Mouse (Mus musculus): Measurements from ENCODE around the gene Sort1. TPM values are rescaled to one million over a fixed set of nuclear protein-coding genes. Genes with fewer than 3 reads are reported as not detected.

The Sort1 gene
- polyA plus RNA-seq (2017; shearing (Covaris generic)) = 0.10 TPM

GRCm38 (mm10) chr3:108283781-108284601 lies at the start of gene Sort1:
Sort1 (plus strand) TSS chr3:108284082.

DNA sequence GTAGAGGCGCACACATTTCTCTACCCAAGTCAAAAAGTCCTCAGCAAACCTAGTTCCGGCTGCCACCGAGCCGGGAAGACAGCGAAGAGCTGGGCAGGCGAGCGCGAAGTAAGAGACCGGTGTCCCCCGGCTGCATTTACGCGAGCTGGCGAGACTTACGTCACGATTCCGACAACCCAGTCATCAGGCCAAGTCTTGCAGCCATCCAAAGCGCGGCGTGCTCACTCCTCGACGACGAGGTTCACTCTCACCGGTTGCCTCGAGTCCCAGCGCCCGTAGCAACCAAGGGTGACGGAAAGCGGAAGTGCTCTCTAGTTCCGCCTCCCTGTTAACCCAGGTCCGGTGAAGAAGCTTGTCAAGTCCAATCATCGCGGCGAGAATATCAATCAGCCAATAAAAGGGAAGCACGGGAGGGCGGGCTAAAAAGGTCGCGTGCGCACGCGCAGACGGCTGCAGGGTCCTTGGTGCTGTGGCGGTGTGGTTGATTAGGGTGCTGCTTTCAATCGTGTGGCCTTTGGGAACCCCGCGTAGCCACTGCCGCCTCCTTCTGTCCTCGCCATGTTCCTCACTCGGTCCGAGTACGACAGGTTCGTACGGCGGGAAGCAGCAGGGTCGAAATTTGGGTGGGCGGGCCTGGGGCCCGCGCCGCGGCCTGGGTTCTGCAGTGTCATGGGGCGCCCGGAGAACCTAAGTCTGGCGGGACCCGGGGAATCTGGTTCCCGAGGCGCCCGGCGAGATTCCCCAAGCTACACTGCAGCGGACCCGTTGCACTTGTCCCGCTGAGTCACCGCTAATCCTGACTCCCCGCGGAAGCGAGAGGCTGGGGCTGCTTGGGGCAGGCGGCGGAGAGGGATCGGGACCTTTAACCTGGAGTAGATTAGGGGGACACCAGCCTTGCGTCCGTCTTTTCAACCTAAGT lies 26.9 kb upstream of the Sort1 start, which contains the start of gene Psma5:
Gene Psma5, plus strand, starts transcription at position 208 of the 919 bp plus-strand sequence.

GRCm38 (mm10) chr3:108364270-108364995 lies 80.6 kb downstream of the Sort1 start, which contains the start of gene Mybphl:
Mybphl (plus strand) TSS chr3:108364911.

DNA sequence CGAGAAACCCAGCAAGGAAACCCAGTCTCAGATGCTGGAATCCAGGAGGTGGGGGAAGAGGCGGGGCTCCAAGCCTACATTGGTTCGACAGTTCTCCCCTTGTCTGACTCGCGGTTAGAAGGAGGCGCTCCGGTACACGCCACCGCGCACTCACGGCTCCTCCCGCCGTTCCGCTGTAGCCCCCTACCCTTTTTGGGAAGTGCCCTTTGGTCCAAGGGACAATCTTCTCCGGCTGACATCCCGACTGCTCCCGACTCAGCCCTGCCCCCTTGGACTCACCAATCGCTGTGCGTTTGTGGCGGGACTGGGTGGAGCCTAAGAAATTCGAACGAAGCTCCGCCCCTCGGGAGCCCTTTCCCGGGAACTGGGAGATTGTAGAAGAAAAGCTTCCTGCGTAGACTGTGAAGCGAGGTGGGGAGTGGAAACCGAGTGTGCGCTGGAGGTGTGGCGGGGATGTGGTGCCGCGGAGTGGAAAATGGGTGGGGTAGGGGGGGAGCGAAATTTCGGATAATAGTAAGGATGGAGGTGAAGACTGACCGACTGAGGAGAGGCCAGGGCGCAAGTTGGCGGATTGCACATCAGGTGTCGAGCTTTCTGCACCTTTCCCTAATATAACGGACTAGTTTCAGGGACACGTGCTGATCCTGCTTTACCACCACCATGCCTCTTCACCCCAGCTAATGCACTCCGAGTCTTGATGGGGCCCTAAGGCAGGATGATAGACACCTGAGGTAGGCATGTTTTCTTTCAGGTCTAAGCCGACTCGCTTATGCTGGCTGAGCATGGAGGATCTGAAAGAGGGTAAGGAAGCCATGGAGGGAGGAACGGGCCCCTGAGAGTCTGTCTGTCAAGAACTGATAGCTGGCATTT lies 99.8 kb downstream of the Sort1 start, which contains the start of gene Psrc1:
Gene Psrc1, plus strand, starts transcription at position 355 of the 870 bp plus-strand sequence.

Other genes with a start within 250 kb of the Sort1 start
- 10.1 TPM for gene Gstm4, start 239.2 kb upstream of the Sort1 start, polyA plus RNA-seq (2017; shearing (Covaris generic))
- gene Ampd2, start 197.4 kb upstream of the Sort1 start, polyA plus RNA-seq (2017; shearing (Covaris generic)) = 58.2 TPM
- not detected for gene Gnat2, start 191.3 kb upstream of the Sort1 start, polyA plus RNA-seq (2017; shearing (Covaris generic))
- 204 TPM for gene Gnai3, start 137.9 kb upstream of the Sort1 start, polyA plus RNA-seq (2017; shearing (Covaris generic))
- gene Gpr61, start 129.2 kb upstream of the Sort1 start, polyA plus RNA-seq (2017; shearing (Covaris generic)) = not detected
- 0.56 TPM for gene Amigo1, start 97.7 kb upstream of the Sort1 start, polyA plus RNA-seq (2017; shearing (Covaris generic))
- gene Cyb561d1, start 82.9 kb upstream of the Sort1 start, polyA plus RNA-seq (2017; shearing (Covaris generic)) = 25.3 TPM
- gene Atxn7l2, start 73.1 kb upstream of the Sort1 start, polyA plus RNA-seq (2017; shearing (Covaris generic)) = 7.8 TPM
- gene Sypl2, start 57.4 kb upstream of the Sort1 start, polyA plus RNA-seq (2017; shearing (Covaris generic)) = not detected
- 157 TPM for gene Psma5, start 27.2 kb upstream of the Sort1 start, polyA plus RNA-seq (2017; shearing (Covaris generic))
- gene Mybphl, start 80.8 kb downstream of the Sort1 start, polyA plus RNA-seq (2017; shearing (Covaris generic)) = not detected
- 2.9 TPM for gene Psrc1, start 99.8 kb downstream of the Sort1 start, polyA plus RNA-seq (2017; shearing (Covaris generic))
- gene Celsr2, start 131.5 kb downstream of the Sort1 start, polyA plus RNA-seq (2017; shearing (Covaris generic)) = 0.40 TPM
- gene Sars, start 161.1 kb downstream of the Sort1 start, polyA plus RNA-seq (2017; shearing (Covaris generic)) = 172 TPM